Mouse (Mus musculus) gastrocnemius, adult 2 months (tissue): Measurements from ENCODE around the gene E2f4. TPM values are rescaled to one million over a fixed set of nuclear protein-coding genes. Genes with fewer than 3 reads are reported as not detected.

Source experiments
- DNase-seq: peaks from one replicate; pipeline ENCODE4 v3.0.0; 2022
- H3K27ac ChIP-seq: fragments of 200-600 bp; 2 replicates; pipeline ENCODE4 v1.8.1; 2022; ENCODE audit warnings: mild to moderate bottlenecking
- H3K4me3 ChIP-seq: fragments of 200-600 bp; 2 replicates; pipeline ENCODE4 v1.8.1; 2022; ENCODE audit warnings: mild to moderate bottlenecking, moderate library complexity
- CTCF ChIP-seq: fragments of 200-600 bp; IDR thresholded peaks from 2 replicates; pipeline ENCODE4 v1.8.1; 2022; ENCODE audit warnings: antibody characterized with exemption, mild to moderate bottlenecking, moderate library complexity
- intact Hi-C: fragments of 180-260 bp; cut with DNase I; formaldehyde crosslinking; loops from one replicate; pipeline ENCODE4 v1.15.1; 2025
- microRNA-seq: library from miRNA; unstranded; fragments of <30 nt; microRNA quantifications from one replicate; pipeline ENCODE4 v1.2.0, GENCODE M21; 2021
- total RNA-seq, 2 experiments: library from RNA; stranded (reverse); gene quantifications; 2 replicates each; pipeline ENCODE4 v1.2.3; 2021

Gene E2f4
- total RNA-seq, 2 experiments from 2014 or later: 26.8 to 29.7 TPM

GRCm38 (mm10) chr8:105353583-105354135, 56.2 kb downstream of the E2f4 start:
- peak; percentile 15 for DNase-seq
- Histone ChIP-seq H3K27ac (no peak overlapping the region), H3K4me3 (no peak overlapping the region)
- intact Hi-C loops: no loop called here
- TF ChIP-seq CTCF: no peak

- intact Hi-C loops: no loop called here
- no peak for TF ChIP-seq CTCF
- peak; percentile 7 for DNase-seq
- Histone ChIP-seq H3K27ac (peak overlapping the region; percentile 50; the same call in 1 of the 2 replicates), H3K4me3 (no peak overlapping the region)
Measured at GRCm38 (mm10) chr8:105354549-105354948, 57.1 kb downstream of the E2f4 start.

Small RNAs within 50 kb of the gene (microRNA-seq; reads per million reads assigned to microRNA genes)
- gene Gm27320 (not detected), gene Mir328 (931 reads per million, percentile 76 among the genes with 10 or more reads in this experiment)

Other genes starting within 250 kb of the E2f4 start
- not detected for gene Ces3a, start 249.1 kb upstream of the E2f4 start, total RNA-seq
- gene Ces3b, start 213.9 kb upstream of the E2f4 start, total RNA-seq: not detected
- gene Ces4a, start 165.9 kb upstream of the E2f4 start, total RNA-seq: not detected
- 10 to 100 TPM; 58.9 to 76.8 TPM for gene Cbfb, start 127.0 kb upstream of the E2f4 start, total RNA-seq
- 10 to 100 TPM; 28.1 to 33.1 TPM for gene D230025D16Rik, start 72.5 kb upstream of the E2f4 start, total RNA-seq
- 1 to 10 TPM; 1.8 to 3.5 TPM for gene B3gnt9, start 42.5 kb upstream of the E2f4 start, total RNA-seq
- 1 to 10 TPM; 2.4 to 2.9 TPM for gene Tradd, start 33.1 kb upstream of the E2f4 start, total RNA-seq
- 1 to 10 TPM; 1.0 to 1.1 TPM for gene Fbxl8, start 33.0 kb upstream of the E2f4 start, total RNA-seq
- gene Hsf4, start 27.9 kb upstream of the E2f4 start, total RNA-seq: 1 to 10 TPM; 6.1 to 8.4 TPM
- gene Nol3, start 21.5 kb upstream of the E2f4 start, total RNA-seq: 10 to 100 TPM; 27.9 to 32.4 TPM
- under 1 TPM; 0.33 to 0.98 TPM for gene 4931428F04Rik, start 7.8 kb upstream of the E2f4 start, total RNA-seq
- gene Exoc3l, start 1.6 kb upstream of the E2f4 start, total RNA-seq: 1 to 10 TPM in 1 of 2 experiments, under 1 TPM in 1; 0.84 to 2.3 TPM
- gene Elmo3, start 7.9 kb downstream of the E2f4 start, total RNA-seq: 1 to 10 TPM; 1.2 to 1.6 TPM
- gene Lrrc29, start 28.6 kb downstream of the E2f4 start, total RNA-seq: 1 to 10 TPM in 1 of 2 experiments, under 1 TPM in 1; 0.99 to 1.3 TPM
- gene Tmem208, start 28.7 kb downstream of the E2f4 start, total RNA-seq: 10 to 100 TPM; 20.1 to 24.6 TPM
- gene Fhod1, start 50.3 kb downstream of the E2f4 start, total RNA-seq: 10 to 100 TPM; 17.5 to 23.4 TPM
- gene Slc9a5, start 51.2 kb downstream of the E2f4 start, total RNA-seq: under 1 TPM; 0.45 to 0.92 TPM
- not detected for gene Plekhg4, start 75.6 kb downstream of the E2f4 start, total RNA-seq
- gene Kctd19, start 115.8 kb downstream of the E2f4 start, total RNA-seq: under 1 TPM in 1 of 2 experiments, not detected in 1; 0.23 TPM
- gene Lrrc36, start 115.9 kb downstream of the E2f4 start, total RNA-seq: under 1 TPM; 0.64 to 0.73 TPM
- 10 to 100 TPM; 52.8 to 53.4 TPM for gene Tppp3, start 173.9 kb downstream of the E2f4 start, total RNA-seq
- 10 to 100 TPM in 1 of 2 experiments, 1 to 10 TPM in 1; 9.6 to 11.2 TPM for gene Zdhhc1, start 199.2 kb downstream of the E2f4 start, total RNA-seq
- not detected for gene Hsd11b2, start 221.1 kb downstream of the E2f4 start, total RNA-seq